Mouse (Mus musculus): ENCODE data around the gene Bbx. TPM values are rescaled to one million over a fixed set of nuclear protein-coding genes. Genes with fewer than 3 reads are reported as not detected.

Gene Bbx
- polyA plus RNA-seq, 1 experiment = 7.2 TPM

- 66% methylated on average over 7 of the region's 7 CpGs for WGBS
- DNase-seq = peak; percentile 57
Observed at GRCm38 (mm10) chr16:50201546-50202151, 230.5 kb downstream of the Bbx start.

DNA sequence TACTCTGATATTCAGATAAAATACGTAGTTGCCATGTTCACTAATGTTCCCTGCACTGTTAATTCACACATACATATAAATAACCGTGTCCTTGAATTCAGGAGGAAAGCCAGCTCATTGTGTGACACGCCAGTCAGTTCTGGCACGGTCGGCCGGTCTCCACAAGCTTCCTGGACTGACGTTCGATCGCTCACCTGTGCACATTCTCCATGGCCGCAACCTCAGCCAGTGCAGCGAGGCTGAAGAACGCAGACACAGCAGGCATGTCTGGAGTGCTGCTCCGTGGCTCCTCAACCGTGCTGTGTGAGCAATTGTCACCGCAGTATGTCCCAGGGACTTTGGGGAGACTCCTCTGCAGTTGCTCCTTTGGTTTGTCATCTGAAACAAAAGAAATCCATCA, 232.0 kb downstream of the Bbx start:
- Histone ChIP-seq H3K36me3 (ENCODE audit: control insufficient read depth, insufficient read depth, low read length) (no peaks in the 10 kb centered on the region), H3K27ac (ENCODE audit: control insufficient read depth, insufficient read depth, low read length) (no peak overlapping the region), H3K4me1 (replicated peaks; ENCODE audit: control insufficient read depth, insufficient read depth, low read length) (no peaks in the 10 kb centered on the region), H3K4me3 (ENCODE audit: control insufficient read depth, insufficient read depth, low read length) (no peak overlapping the region), H3K27me3 (ENCODE audit: control insufficient read depth, insufficient read depth, low read length) (no peaks in the 10 kb centered on the region)
- DNase-seq = no peak
- TF ChIP-seq CTCF (IDR thresholded peaks at IDR 0.05; ENCODE audit: borderline replicate concordance, control insufficient read depth, extremely low read depth, insufficient read depth, low read length, poor library complexity) (no peak), POLR2A (IDR thresholded peaks at IDR 0.05; ENCODE audit: control insufficient read depth, extremely low read depth, insufficient read depth, low read length, poor library complexity) (no peak)
- 97% methylated on average over 15 of the region's 15 CpGs for WGBS

More at GRCm38 (mm10) chr16:50201546-50202151, 230.5 kb downstream of the Bbx start:
- Histone ChIP-seq H3K4me1 (replicated peaks; ENCODE audit: control insufficient read depth, insufficient read depth, low read length) (peaks cover 2% of the 10 kb centered on the region), H3K36me3 (ENCODE audit: control insufficient read depth, insufficient read depth, low read length) (no peaks in the 10 kb centered on the region), H3K27me3 (ENCODE audit: control insufficient read depth, insufficient read depth, low read length) (no peaks in the 10 kb centered on the region), H3K27ac (ENCODE audit: control insufficient read depth, insufficient read depth, low read length) (no peak overlapping the region), H3K4me3 (ENCODE audit: control insufficient read depth, insufficient read depth, low read length) (no peak overlapping the region)
- no peak for TF ChIP-seq POLR2A (IDR thresholded peaks at IDR 0.05; ENCODE audit: control insufficient read depth, extremely low read depth, insufficient read depth, low read length, poor library complexity)

GRCm38 (mm10) chr16:50196118-50196517, 236.1 kb downstream of the Bbx start:
- H3K27ac ChIP-seq (ENCODE audit: control insufficient read depth, insufficient read depth, low read length) = no peak overlapping the region
- no peak for DNase-seq
- no peak overlapping the region for H3K4me3 ChIP-seq (ENCODE audit: control insufficient read depth, insufficient read depth, low read length)
- H3K27me3 ChIP-seq (ENCODE audit: control insufficient read depth, insufficient read depth, low read length) = no peaks in the 10 kb centered on the region
- no peaks in the 10 kb centered on the region for H3K36me3 ChIP-seq (ENCODE audit: control insufficient read depth, insufficient read depth, low read length)
- 79% methylated on average over 4 of the region's 4 CpGs for WGBS
- TF ChIP-seq POLR2A (IDR thresholded peaks at IDR 0.05; ENCODE audit: control insufficient read depth, extremely low read depth, insufficient read depth, low read length, poor library complexity) (no peak), CTCF (IDR thresholded peaks at IDR 0.05; ENCODE audit: borderline replicate concordance, control insufficient read depth, extremely low read depth, insufficient read depth, low read length, poor library complexity) (no peak)
- H3K4me1 ChIP-seq (replicated peaks; ENCODE audit: control insufficient read depth, insufficient read depth, low read length) = no peaks in the 10 kb centered on the region

DNA sequence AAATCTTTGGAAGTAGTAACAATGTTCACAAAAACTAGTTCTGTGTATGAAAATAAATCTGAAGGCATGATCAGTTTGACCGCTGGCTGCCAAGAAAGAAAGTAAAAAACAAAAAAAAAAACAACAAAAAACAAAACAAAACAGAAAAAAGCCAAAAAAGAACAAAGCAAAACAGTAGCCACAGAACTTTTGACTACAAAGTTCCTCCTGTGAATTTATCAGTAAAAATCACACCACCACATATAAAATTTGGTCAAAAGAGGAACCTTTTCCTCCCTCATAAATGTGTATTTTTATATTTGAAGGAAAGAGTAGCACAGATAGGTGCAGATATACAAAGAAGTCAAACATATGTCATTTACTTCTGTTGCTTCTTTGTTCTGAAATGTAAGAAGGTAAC, 239.6 kb downstream of the Bbx start:
- Histone ChIP-seq H3K27ac (ENCODE audit: control insufficient read depth, insufficient read depth, low read length) (no peak overlapping the region), H3K4me1 (replicated peaks; ENCODE audit: control insufficient read depth, insufficient read depth, low read length) (no peaks in the 10 kb centered on the region), H3K27me3 (ENCODE audit: control insufficient read depth, insufficient read depth, low read length) (no peaks in the 10 kb centered on the region), H3K4me3 (ENCODE audit: control insufficient read depth, insufficient read depth, low read length) (no peak overlapping the region), H3K36me3 (ENCODE audit: control insufficient read depth, insufficient read depth, low read length) (no peaks in the 10 kb centered on the region)
- WGBS = 89% methylated on average over 1 of the region's 1 CpGs
- DNase-seq = no peak
- TF ChIP-seq POLR2A (IDR thresholded peaks at IDR 0.05; ENCODE audit: control insufficient read depth, extremely low read depth, insufficient read depth, low read length, poor library complexity) (no peak), CTCF (IDR thresholded peaks at IDR 0.05; ENCODE audit: borderline replicate concordance, control insufficient read depth, extremely low read depth, insufficient read depth, low read length, poor library complexity) (no peak)

GRCm38 (mm10) chr16:50189108-50189507, 243.1 kb downstream of the Bbx start:
- no peak for TF ChIP-seq POLR2A (IDR thresholded peaks at IDR 0.05; ENCODE audit: control insufficient read depth, extremely low read depth, insufficient read depth, low read length, poor library complexity)
- Histone ChIP-seq H3K4me3 (ENCODE audit: control insufficient read depth, insufficient read depth, low read length) (no peak overlapping the region), H3K4me1 (replicated peaks; ENCODE audit: control insufficient read depth, insufficient read depth, low read length) (no peaks in the 10 kb centered on the region), H3K36me3 (ENCODE audit: control insufficient read depth, insufficient read depth, low read length) (no peaks in the 10 kb centered on the region), H3K27ac (ENCODE audit: control insufficient read depth, insufficient read depth, low read length) (no peak overlapping the region), H3K27me3 (ENCODE audit: control insufficient read depth, insufficient read depth, low read length) (no peaks in the 10 kb centered on the region)
- DNase-seq = no peak
- WGBS = 76% methylated on average over 6 of the region's 6 CpGs

DNA sequence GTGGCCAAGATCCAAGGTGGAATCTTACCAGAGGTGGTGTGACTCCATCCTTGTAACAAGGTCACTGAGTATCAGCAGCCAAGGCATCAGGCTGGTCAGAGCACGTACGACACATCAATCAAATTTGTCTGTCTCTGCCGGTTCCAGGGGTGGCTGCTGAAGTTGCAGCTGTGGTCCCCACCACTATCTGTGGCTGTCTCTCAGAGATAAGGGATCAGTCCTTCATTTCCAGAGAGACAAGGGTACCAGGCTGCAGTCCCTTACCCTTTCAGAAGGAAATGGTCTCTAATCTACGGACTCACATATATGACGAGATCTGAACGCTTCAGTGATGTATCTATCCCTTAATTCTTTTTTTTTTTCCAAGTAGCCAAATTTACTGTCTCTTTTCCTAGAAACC, 245.6 kb downstream of the Bbx start:
- Histone ChIP-seq H3K27ac (ENCODE audit: control insufficient read depth, insufficient read depth, low read length) (no peak overlapping the region), H3K4me3 (ENCODE audit: control insufficient read depth, insufficient read depth, low read length) (no peak overlapping the region), H3K27me3 (ENCODE audit: control insufficient read depth, insufficient read depth, low read length) (no peaks in the 10 kb centered on the region), H3K36me3 (ENCODE audit: control insufficient read depth, insufficient read depth, low read length) (no peaks in the 10 kb centered on the region), H3K4me1 (replicated peaks; ENCODE audit: control insufficient read depth, insufficient read depth, low read length) (no peaks in the 10 kb centered on the region)
- TF ChIP-seq POLR2A (IDR thresholded peaks at IDR 0.05; ENCODE audit: control insufficient read depth, extremely low read depth, insufficient read depth, low read length, poor library complexity) (no peak), CTCF (IDR thresholded peaks at IDR 0.05; ENCODE audit: borderline replicate concordance, control insufficient read depth, extremely low read depth, insufficient read depth, low read length, poor library complexity) (no peak)
- 59% methylated on average over 6 of the region's 6 CpGs for WGBS
- DNase-seq = no peak

- 73% methylated on average over 5 of the region's 5 CpGs for WGBS
- DNase-seq = no peak
Observed at GRCm38 (mm10) chr16:50185041-50185440, 247.1 kb downstream of the Bbx start.

More at GRCm38 (mm10) chr16:50185041-50185440, 247.1 kb downstream of the Bbx start:
- no peak for TF ChIP-seq POLR2A (IDR thresholded peaks at IDR 0.05; ENCODE audit: control insufficient read depth, extremely low read depth, insufficient read depth, low read length, poor library complexity)
- TF ChIP-seq CTCF (IDR thresholded peaks at IDR 0.05; ENCODE audit: borderline replicate concordance, control insufficient read depth, extremely low read depth, insufficient read depth, low read length, poor library complexity) = no peak
- Histone ChIP-seq H3K4me3 (ENCODE audit: control insufficient read depth, insufficient read depth, low read length) (no peak overlapping the region), H3K27ac (ENCODE audit: control insufficient read depth, insufficient read depth, low read length) (no peak overlapping the region), H3K4me1 (replicated peaks; ENCODE audit: control insufficient read depth, insufficient read depth, low read length) (no peaks in the 10 kb centered on the region), H3K27me3 (ENCODE audit: control insufficient read depth, insufficient read depth, low read length) (no peaks in the 10 kb centered on the region), H3K36me3 (ENCODE audit: control insufficient read depth, insufficient read depth, low read length) (no peaks in the 10 kb centered on the region)
